Mouse (Mus musculus): Measurements from ENCODE around the gene Ctc1.

DNA sequence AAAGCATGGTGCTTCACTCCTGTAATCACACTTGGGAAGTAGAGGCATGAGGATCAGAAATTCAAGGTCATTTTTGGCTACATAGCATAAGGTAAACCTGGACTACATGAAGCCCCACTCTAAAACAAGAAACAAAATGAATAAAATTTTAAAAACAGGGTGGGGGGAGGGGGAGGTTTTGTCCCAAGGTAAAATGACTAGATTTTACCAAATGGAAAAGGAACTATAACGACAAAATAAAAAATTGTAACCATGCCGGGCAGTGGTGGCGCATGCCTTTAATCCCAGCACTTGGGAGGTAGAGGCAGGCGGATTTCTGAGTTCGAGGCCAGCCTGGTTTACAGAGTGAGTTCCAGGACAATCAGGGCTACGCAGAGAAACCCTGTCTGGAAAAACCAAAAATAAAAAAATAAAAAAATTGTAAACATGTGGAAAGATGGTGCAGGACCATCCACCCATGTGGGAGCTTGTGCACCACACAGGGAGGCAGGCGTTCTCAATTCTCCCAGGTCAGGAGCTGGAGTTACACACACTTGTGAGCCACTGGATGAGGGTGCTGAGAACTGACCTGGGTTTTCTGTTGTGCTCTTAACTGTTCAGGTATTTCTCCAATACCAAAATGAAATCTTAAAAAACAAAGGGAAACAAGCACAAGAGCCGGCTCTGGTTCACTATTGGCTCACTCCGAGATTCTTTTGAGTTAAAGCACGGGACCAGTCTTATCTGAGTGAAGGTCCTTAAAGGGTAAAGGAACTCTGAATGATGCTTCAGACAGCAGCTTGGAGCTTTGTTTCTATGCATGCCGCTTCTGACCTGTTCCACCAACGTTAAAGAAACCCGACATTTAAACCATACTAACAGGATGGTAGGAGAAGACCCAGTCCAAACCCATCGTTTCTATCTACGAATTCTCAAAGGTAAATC, 5.0 kb upstream of the Ctc1 start:
- TF ChIP-seq CTCF (IDR thresholded peaks at IDR 0.05; ENCODE audit: low read depth) (no peak), EP300 (IDR thresholded peaks at IDR 0.05; ENCODE audit: low read depth) (no peak)

Data from heart, postnatal 0 days (tissue).